Mouse (Mus musculus): ENCODE results near the gene Alx3. TPM values are rescaled to one million over a fixed set of nuclear protein-coding genes. Genes with fewer than 3 reads are reported as not detected.

Gene Alx3
- under 1 TPM; 0.41 to 0.42 TPM for total RNA-seq (2021)
- long read RNA-seq = 0 reads

DNA sequence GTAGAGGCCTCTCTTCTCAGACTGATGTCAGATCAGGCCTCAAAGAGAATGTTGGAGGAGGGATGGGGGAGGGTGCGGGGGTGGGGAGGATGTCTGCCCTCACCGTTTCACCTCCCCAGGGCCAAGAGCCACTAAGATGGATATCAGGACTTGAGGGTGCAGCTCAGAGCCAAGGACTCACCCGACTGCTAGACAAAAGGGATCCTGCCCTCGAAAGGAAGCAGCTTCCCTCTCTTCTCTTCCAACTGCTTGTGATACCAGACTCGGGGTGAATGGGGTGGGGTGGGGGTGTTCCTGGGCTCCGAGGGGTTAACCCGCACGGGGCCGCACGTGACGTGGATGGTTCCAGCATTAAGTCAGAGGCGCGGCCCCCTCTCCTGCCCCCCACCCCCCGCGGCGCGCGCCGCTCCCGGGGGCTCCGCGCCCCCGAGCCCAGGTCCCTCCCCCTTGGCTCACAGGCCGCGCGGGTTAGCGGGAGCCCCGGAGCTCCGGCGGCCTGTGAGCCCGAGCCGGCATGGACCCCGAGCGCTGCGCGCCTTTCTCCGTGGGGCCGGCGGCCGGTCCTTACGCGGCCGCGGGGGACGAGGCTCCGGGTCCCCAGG, at the start of gene Alx3:
Gene Alx3, plus strand, starts transcription at position 370 of the 602 bp plus-strand sequence.
- DNase-seq (ENCODE audit: low spot score in 2 of 2) = no peak

DNA sequence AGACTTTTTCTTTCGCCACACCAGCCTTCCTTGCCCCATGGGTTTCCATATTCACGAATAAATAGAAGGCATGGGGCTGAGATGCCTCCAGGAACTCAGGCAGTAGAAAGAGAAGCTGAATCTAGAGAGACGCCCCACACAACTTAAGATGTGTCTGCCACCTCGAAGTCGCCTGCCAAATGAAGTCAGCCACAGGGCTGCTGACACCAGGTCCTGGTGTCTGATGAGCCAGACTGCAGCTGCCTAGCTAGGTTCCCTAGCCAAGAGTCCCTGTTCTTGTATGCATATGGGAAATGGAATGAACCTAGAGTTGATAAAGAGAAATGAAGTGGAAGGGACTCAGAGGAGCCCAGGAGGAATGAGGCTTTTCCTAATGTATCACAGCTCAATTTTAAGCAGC, 49.6 kb upstream of the Alx3 start:
- DNase-seq (ENCODE audit: low spot score in 2 of 2) = no peak

GRCm38 (mm10) chr3:107545716-107546412, 49.0 kb upstream of the Alx3 start:
- no peak for DNase-seq (ENCODE audit: low spot score in 2 of 2)

DNA sequence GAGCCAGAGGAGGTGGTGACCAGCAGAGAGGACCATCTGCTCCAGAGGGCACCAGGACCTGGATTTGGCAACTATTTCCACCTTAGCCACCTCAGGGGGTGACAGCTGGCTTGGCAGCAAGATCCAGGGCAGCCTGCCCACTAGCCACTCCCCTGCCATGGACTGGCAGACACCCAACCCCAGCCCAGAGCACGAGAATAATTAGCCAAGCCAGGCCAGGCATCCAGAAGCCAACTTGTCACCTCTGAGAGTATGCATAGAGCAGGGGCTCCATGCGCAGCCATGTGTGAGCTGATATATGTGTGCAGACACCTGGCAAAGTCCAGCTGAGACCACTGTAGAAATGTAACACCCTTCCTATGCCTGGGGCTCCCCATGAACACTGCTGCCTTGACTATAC, 47.9 kb upstream of the Alx3 start:
- DNase-seq (ENCODE audit: low spot score in 2 of 2) = no peak

DNA sequence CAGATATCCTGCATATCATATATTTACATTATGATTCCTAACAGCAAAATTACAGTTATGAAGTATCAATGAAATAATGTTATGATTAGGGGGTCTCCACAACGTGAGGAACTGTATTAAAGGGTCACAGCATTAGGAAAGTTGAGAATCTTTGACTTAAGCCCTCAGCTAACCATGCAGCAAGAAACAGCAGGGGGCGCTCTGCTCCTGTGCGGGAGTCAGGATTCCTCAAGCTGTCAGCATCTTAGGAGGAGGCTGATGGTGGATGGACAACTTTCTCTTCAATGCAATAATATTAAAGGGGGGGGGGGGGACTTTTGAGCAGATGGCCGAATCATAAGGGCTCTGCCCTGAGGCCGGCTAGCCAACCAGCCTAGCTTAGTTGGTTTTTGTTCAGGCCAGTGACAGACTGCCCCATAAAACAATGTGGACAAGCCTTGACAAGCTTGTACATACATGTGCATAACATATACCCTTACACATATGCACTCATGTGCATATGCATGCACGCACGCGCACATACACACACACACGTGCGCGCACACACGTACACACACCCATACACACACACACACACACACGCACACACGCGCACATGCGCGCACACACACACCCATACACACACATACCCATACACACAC, 44.3 kb upstream of the Alx3 start:
- peak; percentile 38 to 73 for DNase-seq (ENCODE audit: low spot score in 2 of 2)

GRCm38 (mm10) chr3:107554842-107555241, 40.0 kb upstream of the Alx3 start, which contains the start of gene Ubl4b:
Gene Ubl4b (minus strand): TSS chr3:107555073.
- no peak for DNase-seq (ENCODE audit: low spot score in 2 of 2)

DNA sequence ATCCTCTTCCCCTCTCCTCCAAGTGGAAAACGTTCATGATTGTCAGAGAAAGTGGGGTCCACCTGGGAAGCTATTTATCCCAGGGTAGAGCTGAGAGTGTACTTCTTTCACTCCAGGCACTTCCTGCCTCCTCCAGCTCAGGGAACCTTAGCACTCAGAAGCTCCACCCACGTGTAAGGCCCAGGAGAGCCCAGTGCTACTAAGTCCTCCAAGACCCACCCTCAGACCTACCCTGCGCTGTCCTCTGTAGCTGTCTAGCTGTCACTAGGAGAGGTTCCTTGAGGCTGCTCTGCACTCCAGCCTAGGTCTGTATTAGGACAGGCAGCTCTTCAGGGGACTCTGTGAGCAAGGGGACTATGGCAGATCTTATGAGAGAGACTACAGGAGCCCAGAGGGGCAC, 36.1 kb upstream of the Alx3 start:
- DNase-seq (ENCODE audit: low spot score in 2 of 2) = no peak

- peak; percentile 10 to 61 for DNase-seq (ENCODE audit: low spot score in 2 of 2)
Observed at GRCm38 (mm10) chr3:107559183-107559582, 35.6 kb upstream of the Alx3 start.

- no peak for DNase-seq (ENCODE audit: low spot score in 2 of 2)
Observed at GRCm38 (mm10) chr3:107562104-107562503, 32.7 kb upstream of the Alx3 start.

DNA sequence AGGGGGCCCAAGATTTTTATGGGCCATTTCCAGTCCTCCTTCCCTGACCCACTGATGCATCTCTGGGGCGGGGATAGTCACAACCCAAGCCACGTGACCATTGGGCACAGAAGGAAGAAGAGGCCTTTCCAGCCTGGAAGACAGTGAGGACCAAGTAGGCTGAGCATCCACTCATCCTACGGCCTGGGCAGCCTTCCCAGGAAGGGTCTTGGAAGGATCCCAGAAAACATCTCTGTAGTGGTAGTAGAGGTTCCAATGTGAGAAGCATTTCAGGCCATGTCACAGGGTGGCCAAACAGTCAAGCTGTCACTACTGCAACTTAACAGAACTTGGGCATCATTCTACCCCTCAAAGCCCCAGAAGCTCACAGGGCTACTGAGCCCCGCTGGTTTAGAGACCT, 32.2 kb upstream of the Alx3 start:
- no peak for DNase-seq (ENCODE audit: low spot score in 2 of 2)

GRCm38 (mm10) chr3:107563880-107564279, 31.0 kb upstream of the Alx3 start:
- no peak for DNase-seq (ENCODE audit: low spot score in 2 of 2)

DNA sequence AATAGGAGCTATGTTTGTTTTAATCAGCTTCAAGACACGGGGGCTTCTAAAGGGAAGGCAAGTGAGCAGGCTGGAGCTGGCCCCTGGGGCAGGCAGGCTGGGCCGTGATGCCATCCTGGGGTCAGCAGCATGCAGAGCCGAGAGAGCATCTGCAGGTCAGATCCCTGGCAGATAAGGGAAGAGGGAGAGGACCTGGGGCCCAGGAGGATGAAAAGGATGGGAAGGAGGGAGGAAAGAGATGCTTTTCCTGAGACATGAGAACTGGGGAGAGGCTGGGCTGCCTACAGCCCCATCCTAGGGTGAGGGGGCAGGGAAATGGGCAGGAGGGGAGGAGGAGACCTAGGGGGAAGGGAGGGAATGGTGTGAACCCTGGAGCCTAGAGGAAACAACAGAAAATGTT, 29.5 kb upstream of the Alx3 start:
- DNase-seq (ENCODE audit: low spot score in 2 of 2) = no peak

- no peak for DNase-seq (ENCODE audit: low spot score in 2 of 2)
Observed at GRCm38 (mm10) chr3:107567766-107568165, 27.1 kb upstream of the Alx3 start.

- no peak for DNase-seq (ENCODE audit: low spot score in 2 of 2)
Observed at GRCm38 (mm10) chr3:107568721-107569120, 26.1 kb upstream of the Alx3 start.

DNA sequence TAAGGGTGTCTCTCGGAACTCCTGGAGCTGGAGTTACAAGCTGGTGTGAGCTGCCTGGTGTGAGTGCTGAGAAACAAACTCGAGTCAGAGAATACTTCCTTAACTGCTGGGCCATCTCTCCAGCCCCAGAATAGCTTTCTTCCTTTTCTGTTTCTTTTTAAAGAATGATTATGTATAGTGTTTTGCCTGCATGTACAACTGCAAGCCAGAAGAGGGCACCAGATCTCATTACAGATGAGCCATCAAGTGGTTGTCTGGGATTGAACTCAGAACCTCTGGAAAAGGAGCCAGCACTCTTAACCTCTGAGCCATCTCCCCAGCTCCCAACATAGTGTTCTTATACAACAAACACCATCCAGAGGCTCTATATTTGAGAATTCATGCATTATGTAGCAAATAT, 23.6 kb upstream of the Alx3 start:
- DNase-seq (ENCODE audit: low spot score in 2 of 2) = no peak

DNA sequence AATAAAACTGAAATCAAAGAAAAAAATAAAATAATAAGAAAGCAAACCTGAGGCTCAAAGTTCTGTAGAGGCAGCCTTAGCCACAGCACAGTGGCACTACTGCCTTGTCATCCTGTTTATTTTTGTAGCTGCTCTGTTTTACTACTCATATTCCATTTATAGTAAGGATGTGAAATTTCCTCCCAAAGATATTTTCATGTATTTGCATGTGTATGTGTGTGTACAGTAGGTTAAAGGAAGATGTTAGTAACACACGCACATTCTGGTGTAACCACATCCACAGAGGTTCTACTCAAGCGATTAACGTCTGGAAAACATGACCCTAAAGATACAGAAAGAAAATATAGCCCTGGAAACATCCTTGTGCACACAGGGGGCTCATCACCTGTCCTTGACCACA, 18.0 kb upstream of the Alx3 start:
- DNase-seq (ENCODE audit: low spot score in 2 of 2) = no peak

GRCm38 (mm10) chr3:107577810-107578390, 16.9 kb upstream of the Alx3 start:
- DNase-seq (ENCODE audit: low spot score in 2 of 2) = no peak

- DNase-seq (ENCODE audit: low spot score in 2 of 2) = peak; percentile 22 to 78
Observed at GRCm38 (mm10) chr3:107579466-107579865, 15.4 kb upstream of the Alx3 start.

- DNase-seq (ENCODE audit: low spot score in 2 of 2) = no peak
Observed at GRCm38 (mm10) chr3:107581103-107582010, 13.5 kb upstream of the Alx3 start.

GRCm38 (mm10) chr3:107582130-107582874, 12.5 kb upstream of the Alx3 start:
- no peak for DNase-seq (ENCODE audit: low spot score in 2 of 2)

Measured in layer of hippocampus, adult 18-20 months (tissue).